Mouse (Mus musculus): Measurements from ENCODE around the gene Olfr1193.

- no peak for TF ChIP-seq BHLHE40 (IDR thresholded peaks at IDR 0.05; ENCODE audit: low read depth, low read length)
- TF ChIP-seq CHD1 (IDR thresholded peaks at IDR 0.05; ENCODE audit: low read depth, low read length) = no peak
- TF ChIP-seq EP300 (IDR thresholded peaks at IDR 0.05; ENCODE audit: low read length) = no peak
These were observed 13.7 kb downstream of the Olfr1193 start, which contains the start of gene Olfr1195 for GRCm38 (mm10) chr2:88689087-88689486.
